Mouse (Mus musculus): Measurements from ENCODE around the gene Pnp. TPM values are rescaled to one million over a fixed set of nuclear protein-coding genes. Genes with fewer than 3 reads are reported as not detected.
"Not testable (repeated sequence)": the region's sequence is repeated elsewhere in the genome, so short reads cannot be mapped to it uniquely, and the experiment has no call there.

Gene Pnp
- polyA plus RNA-seq, 1 experiment from 2014 or later = 24.6 TPM

- Histone ChIP-seq H3K4me1 (ENCODE audit: control insufficient read depth, insufficient read depth, low read length) (no peaks in the 10 kb centered on the region), H3K4me3 (replicated peaks; ENCODE audit: low read depth, low read length) (no peak overlapping the region), H3K36me3 (ENCODE audit: control insufficient read depth, insufficient read depth, low read length) (no peaks in the 10 kb centered on the region), H3K27ac (replicated peaks; ENCODE audit: low read depth, low read length) (no peak overlapping the region), H3K9ac (replicated peaks; ENCODE audit: low read length) (no peak overlapping the region), H3K9me3 (ENCODE audit: control insufficient read depth, low read length) (no peaks in the 10 kb centered on the region), H3K27me3 (ENCODE audit: control insufficient read depth, insufficient read depth, low read length) (no peaks in the 10 kb centered on the region), H3K4me2 (ENCODE audit: low read length) (no peak overlapping the region)
- 7% methylated on average over 9 of the region's 9 CpGs for WGBS
- DNase-seq (peak; percentile 24), ATAC-seq (ENCODE audit: low FRiP score, low TSS enrichment) (no peak)
These were observed 45.8 kb downstream of the Pnp start for GRCm38 (mm10) chr14:50976674-50977073.

- H3K27me3 ChIP-seq (ENCODE audit: control insufficient read depth, insufficient read depth, low read length); H3K27ac ChIP-seq (replicated peaks; ENCODE audit: low read depth, low read length); H3K9ac ChIP-seq (replicated peaks; ENCODE audit: low read length); H3K4me3 ChIP-seq (replicated peaks; ENCODE audit: low read depth, low read length); ATAC-seq (ENCODE audit: low FRiP score, low TSS enrichment); H3K9me3 ChIP-seq (ENCODE audit: control insufficient read depth, low read length); H3K4me1 ChIP-seq (ENCODE audit: control insufficient read depth, insufficient read depth, low read length); H3K36me3 ChIP-seq (ENCODE audit: control insufficient read depth, insufficient read depth, low read length); DNase-seq; H3K4me2 ChIP-seq (ENCODE audit: low read length): not testable (repeated sequence)
- WGBS = 93% methylated on average over 6 of the region's 6 CpGs
These were observed 47.6 kb downstream of the Pnp start for GRCm38 (mm10) chr14:50978451-50978850.

- H3K4me2 ChIP-seq (ENCODE audit: low read length) = no peak overlapping the region
- DNase-seq = no peak
- no peak for ATAC-seq (ENCODE audit: low FRiP score, low TSS enrichment)
- H3K4me3 ChIP-seq (replicated peaks; ENCODE audit: low read depth, low read length) = no peak overlapping the region
- H3K27me3 ChIP-seq (ENCODE audit: control insufficient read depth, insufficient read depth, low read length) = no peaks in the 10 kb centered on the region
- no peak overlapping the region for H3K27ac ChIP-seq (replicated peaks; ENCODE audit: low read depth, low read length)
- H3K4me1 ChIP-seq (ENCODE audit: control insufficient read depth, insufficient read depth, low read length) = no peaks in the 10 kb centered on the region
- no peaks in the 10 kb centered on the region for H3K36me3 ChIP-seq (ENCODE audit: control insufficient read depth, insufficient read depth, low read length)
- H3K9me3 ChIP-seq (ENCODE audit: control insufficient read depth, low read length) = no peaks in the 10 kb centered on the region
- no peak overlapping the region for H3K9ac ChIP-seq (replicated peaks; ENCODE audit: low read length)
These were observed 48.7 kb downstream of the Pnp start for GRCm38 (mm10) chr14:50979631-50980030.

- no peaks in the 10 kb centered on the region for H3K4me1 ChIP-seq (ENCODE audit: control insufficient read depth, insufficient read depth, low read length)
- H3K36me3 ChIP-seq (ENCODE audit: control insufficient read depth, insufficient read depth, low read length) = no peaks in the 10 kb centered on the region
- H3K9me3 ChIP-seq (ENCODE audit: control insufficient read depth, low read length) = no peaks in the 10 kb centered on the region
- no peak overlapping the region for H3K27ac ChIP-seq (replicated peaks; ENCODE audit: low read depth, low read length)
- H3K4me3 ChIP-seq (replicated peaks; ENCODE audit: low read depth, low read length) = no peak overlapping the region
- DNase-seq = no peak
- no peak overlapping the region for H3K4me2 ChIP-seq (ENCODE audit: low read length)
- no peaks in the 10 kb centered on the region for H3K27me3 ChIP-seq (ENCODE audit: control insufficient read depth, insufficient read depth, low read length)
- no peak for ATAC-seq (ENCODE audit: low FRiP score, low TSS enrichment)
- H3K9ac ChIP-seq (replicated peaks; ENCODE audit: low read length) = no peak overlapping the region
- 45% methylated on average over 2 of the region's 2 CpGs for WGBS
These were observed 50.3 kb downstream of the Pnp start for GRCm38 (mm10) chr14:50981207-50981606.

- H3K4me1 ChIP-seq (ENCODE audit: control insufficient read depth, insufficient read depth, low read length) = no peaks in the 10 kb centered on the region
- WGBS = 96% methylated on average over 5 of the region's 5 CpGs
- no peak for DNase-seq
- H3K27me3 ChIP-seq (ENCODE audit: control insufficient read depth, insufficient read depth, low read length) = no peaks in the 10 kb centered on the region
- H3K36me3 ChIP-seq (ENCODE audit: control insufficient read depth, insufficient read depth, low read length) = no peaks in the 10 kb centered on the region
- H3K9me3 ChIP-seq (ENCODE audit: control insufficient read depth, low read length) = no peaks in the 10 kb centered on the region
- no peak overlapping the region for H3K27ac ChIP-seq (replicated peaks; ENCODE audit: low read depth, low read length)
- H3K9ac ChIP-seq (replicated peaks; ENCODE audit: low read length) = no peak overlapping the region
- H3K4me3 ChIP-seq (replicated peaks; ENCODE audit: low read depth, low read length) = no peak overlapping the region
- no peak overlapping the region for H3K4me2 ChIP-seq (ENCODE audit: low read length)
- ATAC-seq (ENCODE audit: low FRiP score, low TSS enrichment) = no peak
These were observed 51.0 kb downstream of the Pnp start for GRCm38 (mm10) chr14:50981837-50982236.

GRCm38 (mm10) chr14:50987668-50988067, 56.8 kb downstream of the Pnp start:
- no peak overlapping the region for H3K4me2 ChIP-seq (ENCODE audit: low read length)
- H3K36me3 ChIP-seq (ENCODE audit: control insufficient read depth, insufficient read depth, low read length) = no peaks in the 10 kb centered on the region
- H3K4me3 ChIP-seq (replicated peaks; ENCODE audit: low read depth, low read length) = no peak overlapping the region
- H3K4me1 ChIP-seq (ENCODE audit: control insufficient read depth, insufficient read depth, low read length) = no peaks in the 10 kb centered on the region
- no peak overlapping the region for H3K9ac ChIP-seq (replicated peaks; ENCODE audit: low read length)
- DNase-seq = no peak
- ATAC-seq (ENCODE audit: low FRiP score, low TSS enrichment) = no peak
- H3K9me3 ChIP-seq (ENCODE audit: control insufficient read depth, low read length) = no peaks in the 10 kb centered on the region
- H3K27me3 ChIP-seq (ENCODE audit: control insufficient read depth, insufficient read depth, low read length) = no peaks in the 10 kb centered on the region
- 96% methylated on average over 2 of the region's 2 CpGs for WGBS
- H3K27ac ChIP-seq (replicated peaks; ENCODE audit: low read depth, low read length) = no peak overlapping the region

- no peak overlapping the region for H3K4me2 ChIP-seq (ENCODE audit: low read length)
- H3K9ac ChIP-seq (replicated peaks; ENCODE audit: low read length) = no peak overlapping the region
- H3K4me3 ChIP-seq (replicated peaks; ENCODE audit: low read depth, low read length) = no peak overlapping the region
- WGBS = 89% methylated on average over 3 of the region's 3 CpGs
- no peaks in the 10 kb centered on the region for H3K36me3 ChIP-seq (ENCODE audit: control insufficient read depth, insufficient read depth, low read length)
- ATAC-seq (ENCODE audit: low FRiP score, low TSS enrichment) (no peak), DNase-seq (no peak)
- H3K27ac ChIP-seq (replicated peaks; ENCODE audit: low read depth, low read length) = no peak overlapping the region
- no peaks in the 10 kb centered on the region for H3K27me3 ChIP-seq (ENCODE audit: control insufficient read depth, insufficient read depth, low read length)
- H3K4me1 ChIP-seq (ENCODE audit: control insufficient read depth, insufficient read depth, low read length) = no peaks in the 10 kb centered on the region
- H3K9me3 ChIP-seq (ENCODE audit: control insufficient read depth, low read length) = no peaks in the 10 kb centered on the region
These were observed 60.2 kb downstream of the Pnp start for GRCm38 (mm10) chr14:50991037-50991436.

GRCm38 (mm10) chr14:50997088-50997487, 66.2 kb downstream of the Pnp start:
- no peaks in the 10 kb centered on the region for H3K4me1 ChIP-seq (ENCODE audit: control insufficient read depth, insufficient read depth, low read length)
- H3K36me3 ChIP-seq (ENCODE audit: control insufficient read depth, insufficient read depth, low read length) = no peaks in the 10 kb centered on the region
- no peak overlapping the region for H3K4me2 ChIP-seq (ENCODE audit: low read length)
- H3K27ac ChIP-seq (replicated peaks; ENCODE audit: low read depth, low read length) = no peak overlapping the region
- ATAC-seq (ENCODE audit: low FRiP score, low TSS enrichment) = no peak
- 91% methylated on average over 3 of the region's 3 CpGs for WGBS
- H3K27me3 ChIP-seq (ENCODE audit: control insufficient read depth, insufficient read depth, low read length) = no peaks in the 10 kb centered on the region
- no peak for DNase-seq
- no peak overlapping the region for H3K9ac ChIP-seq (replicated peaks; ENCODE audit: low read length)
- H3K4me3 ChIP-seq (replicated peaks; ENCODE audit: low read depth, low read length) = no peak overlapping the region
- no peaks in the 10 kb centered on the region for H3K9me3 ChIP-seq (ENCODE audit: control insufficient read depth, low read length)

- WGBS = 91% methylated on average over 2 of the region's 2 CpGs
- H3K36me3 ChIP-seq (ENCODE audit: control insufficient read depth, insufficient read depth, low read length) = no peaks in the 10 kb centered on the region
- H3K27me3 ChIP-seq (ENCODE audit: control insufficient read depth, insufficient read depth, low read length) = no peaks in the 10 kb centered on the region
These were observed 67.3 kb downstream of the Pnp start for GRCm38 (mm10) chr14:50997999-50998666.

More at GRCm38 (mm10) chr14:50997999-50998666, 67.3 kb downstream of the Pnp start:
- no peak overlapping the region for H3K4me2 ChIP-seq (ENCODE audit: low read length)
- no peak overlapping the region for H3K27ac ChIP-seq (replicated peaks; ENCODE audit: low read depth, low read length)
- ATAC-seq (ENCODE audit: low FRiP score, low TSS enrichment) (no peak), DNase-seq (no peak)
- no peak overlapping the region for H3K9ac ChIP-seq (replicated peaks; ENCODE audit: low read length)
- H3K4me1 ChIP-seq (ENCODE audit: control insufficient read depth, insufficient read depth, low read length) = no peaks in the 10 kb centered on the region
- no peak overlapping the region for H3K4me3 ChIP-seq (replicated peaks; ENCODE audit: low read depth, low read length)
- no peaks in the 10 kb centered on the region for H3K9me3 ChIP-seq (ENCODE audit: control insufficient read depth, low read length)
